Mouse (Mus musculus): Measurements from ENCODE around the gene Gm12845.
A peak's percentile ranks its signal among the peaks of the same experiment; 100 is the strongest.
"Not testable (repeated sequence)": the region's sequence is repeated elsewhere in the genome, so short reads cannot be mapped to it uniquely, and the experiment has no call there.

Gene Gm12845

DNA sequence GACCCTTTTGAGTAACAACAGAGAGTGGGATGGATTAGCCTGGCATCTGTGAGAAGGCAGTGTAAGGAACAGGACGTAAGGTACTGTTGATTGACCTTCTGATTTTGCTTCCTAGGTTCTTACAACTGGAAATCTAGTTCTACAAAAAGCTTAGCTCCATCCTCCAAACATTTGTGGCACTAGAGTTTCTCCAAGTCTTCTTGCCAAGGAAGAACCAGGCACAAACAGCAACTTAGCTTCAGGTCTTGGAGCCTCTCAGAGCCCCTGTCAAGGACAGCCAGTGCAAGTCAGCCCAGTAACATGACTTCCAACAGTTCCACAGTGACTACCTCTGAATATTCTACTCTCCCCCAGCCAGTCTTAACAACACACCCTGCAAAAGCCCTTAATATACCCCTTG is at the start of gene Gm12845:
TSS of gene Gm12845 (plus strand) at position 301 of the 400 bp plus-strand sequence.
- no peak for DNase-seq (ENCODE audit: low read depth)

DNA sequence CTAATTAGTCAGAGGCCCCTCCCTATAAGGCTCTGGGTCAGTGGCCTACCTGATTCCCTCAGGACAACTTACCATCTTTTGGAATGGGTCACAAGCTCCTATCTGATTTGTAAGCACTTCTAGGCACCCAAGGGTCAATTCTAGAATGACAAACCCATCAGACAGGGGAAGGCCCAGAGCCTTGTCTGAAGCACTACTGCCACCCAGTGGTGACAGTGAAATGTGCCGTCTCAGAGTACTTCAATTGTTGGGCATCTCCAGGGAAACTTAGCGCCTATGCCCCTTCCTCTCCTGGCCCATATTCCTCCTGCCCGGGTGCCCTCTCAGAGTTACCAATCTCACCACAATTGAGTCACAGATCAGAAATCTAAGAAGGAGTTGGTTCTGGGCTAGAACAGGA is 47.3 kb upstream of the Gm12845 start:
- DNase-seq (ENCODE audit: low read depth), result peak; percentile 36

DNA sequence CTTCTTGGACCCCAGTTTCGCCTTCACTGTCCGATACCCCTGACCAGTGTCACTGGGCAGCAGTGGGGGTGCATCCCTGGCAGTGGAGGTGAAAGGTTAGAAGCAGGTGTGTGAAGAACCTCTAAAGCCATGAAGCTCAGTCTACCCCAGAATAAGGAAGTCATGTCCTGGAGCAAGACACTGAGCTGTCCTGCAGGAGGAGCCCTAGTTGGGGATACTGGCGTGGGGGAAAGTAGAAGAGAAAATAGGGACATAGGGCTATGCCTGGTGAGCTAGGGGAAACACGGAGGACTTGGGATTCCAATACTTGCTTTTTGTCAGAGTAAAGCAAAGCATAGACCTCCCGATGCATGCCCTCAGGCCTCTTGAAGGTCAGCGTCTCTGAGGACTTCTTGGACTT is 43.2 kb upstream of the Gm12845 start:
- DNase-seq (ENCODE audit: low read depth), result no peak

DNA sequence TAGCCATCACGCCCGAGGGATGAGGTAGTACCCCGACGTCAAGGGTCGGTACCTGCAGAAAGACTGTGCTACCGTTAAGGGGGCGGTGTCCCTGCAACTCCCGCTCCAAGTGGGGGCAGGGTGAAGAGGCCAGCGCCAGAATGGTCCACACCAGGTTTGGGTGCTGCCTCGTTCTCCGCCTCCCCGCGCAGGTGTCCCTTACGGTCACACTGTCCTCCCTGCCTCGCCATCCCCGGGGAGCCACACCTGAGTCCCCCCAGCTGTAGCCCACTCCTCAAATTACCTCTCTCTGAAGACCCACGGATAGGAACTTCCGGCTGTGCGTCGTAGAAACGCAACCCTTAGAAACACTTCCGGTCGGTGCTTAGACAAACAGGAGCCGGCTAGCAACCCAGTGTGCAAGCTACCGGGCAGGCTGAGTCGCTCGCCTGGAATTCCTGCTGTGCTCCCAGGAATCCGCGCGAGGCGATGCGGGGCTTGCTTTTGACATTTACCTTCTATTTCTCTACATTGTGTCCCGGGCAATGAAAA is 42.2 kb upstream of the Gm12845 start, which contains the start of gene Dmap1:
TSS of gene Dmap1 (minus strand) at position 343 of the 531 bp plus-strand sequence.
- peak; percentile 54 for DNase-seq (ENCODE audit: low read depth)

GRCm38 (mm10) chr4:117682463-117682862 is 41.7 kb upstream of the Gm12845 start:
- DNase-seq (ENCODE audit: low read depth), result no peak

DNA sequence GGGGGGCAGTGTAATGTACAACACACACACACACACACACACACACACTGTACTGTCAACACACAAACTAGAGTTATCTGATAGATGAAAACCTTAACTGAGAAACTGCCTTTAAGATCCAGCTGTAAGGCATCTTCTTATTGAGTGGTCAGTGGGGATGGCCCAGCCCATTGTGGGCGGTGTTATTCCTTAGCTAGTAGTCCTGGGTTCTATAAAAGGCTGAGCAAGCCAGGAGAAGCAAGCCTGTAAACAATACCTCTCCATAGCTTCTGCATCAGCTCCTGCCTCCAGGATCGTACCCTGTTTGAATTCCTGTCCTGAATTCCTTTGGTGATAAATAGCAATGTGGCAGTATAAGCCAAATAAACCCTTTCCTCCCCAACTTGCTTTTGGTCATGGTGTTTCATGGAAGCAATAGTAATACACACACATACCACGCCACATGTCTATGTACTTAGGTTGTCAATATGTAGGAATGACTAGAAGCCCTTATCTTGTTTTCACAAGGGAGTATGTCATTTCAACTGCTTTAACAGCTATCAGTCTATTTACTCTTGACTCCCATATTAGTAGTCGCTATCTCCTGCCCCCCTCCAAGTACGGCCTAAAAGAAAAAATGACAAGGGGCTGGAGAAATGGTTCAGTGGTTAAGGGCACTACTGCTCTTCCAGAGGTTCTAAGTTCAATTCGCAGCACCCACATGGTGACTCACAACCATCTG is 41.0 kb upstream of the Gm12845 start:
- DNase-seq (ENCODE audit: low read depth), result no peak

- DNase-seq (ENCODE audit: low read depth), result no peak
Observed at GRCm38 (mm10) chr4:117686354-117686753, 37.9 kb upstream of the Gm12845 start.

- DNase-seq (ENCODE audit: low read depth), result peak; percentile 20
Observed at GRCm38 (mm10) chr4:117705361-117705760, 18.9 kb upstream of the Gm12845 start.

GRCm38 (mm10) chr4:117708780-117709550 is 15.2 kb upstream of the Gm12845 start:
- no peak for DNase-seq (ENCODE audit: low read depth)

DNA sequence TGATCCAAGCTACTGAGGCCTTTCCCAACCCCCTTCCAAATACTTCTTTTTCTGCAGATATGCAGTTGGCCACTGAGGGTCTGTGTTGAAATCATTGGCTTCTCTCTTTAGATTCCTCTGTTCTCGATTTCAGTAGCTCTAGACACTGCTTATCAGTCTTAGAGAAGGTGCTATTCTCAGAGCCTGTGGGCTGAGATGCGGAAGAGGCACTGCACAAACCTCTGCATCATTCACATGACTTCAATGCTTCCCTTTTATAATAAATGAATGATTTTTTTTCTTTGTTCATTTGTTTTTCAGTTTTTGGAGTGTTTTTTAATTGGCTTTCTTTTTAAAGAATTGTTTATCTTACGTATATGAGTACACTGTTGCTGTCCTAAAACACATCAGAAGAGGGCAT is 11.9 kb upstream of the Gm12845 start:
- DNase-seq (ENCODE audit: low read depth), result no peak

GRCm38 (mm10) chr4:117713303-117714098 is 10.7 kb upstream of the Gm12845 start:
- no peak for DNase-seq (ENCODE audit: low read depth)

DNA sequence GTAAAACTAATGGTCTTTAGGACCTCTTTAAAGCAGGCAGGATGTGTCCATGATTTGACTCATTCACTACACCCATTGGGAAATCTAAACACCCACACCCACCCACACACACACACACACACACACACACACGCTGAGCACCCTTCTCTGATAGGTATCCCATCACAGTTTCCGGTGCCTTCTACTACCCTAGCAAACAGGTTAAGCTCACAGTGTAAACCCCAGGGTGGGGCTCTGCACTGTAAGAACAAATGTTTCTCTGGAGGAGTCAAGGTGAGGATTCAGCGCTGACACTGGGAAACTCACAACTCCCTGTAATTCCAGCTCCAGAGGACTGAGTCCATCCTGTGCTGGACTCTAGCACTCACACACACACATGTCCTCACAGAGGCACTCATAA is 7.7 kb downstream of the Gm12845 start:
- DNase-seq (ENCODE audit: low read depth), result no peak

- peak; percentile 1 for DNase-seq (ENCODE audit: low read depth)
Observed at GRCm38 (mm10) chr4:117737559-117737958, 13.3 kb downstream of the Gm12845 start.

DNA sequence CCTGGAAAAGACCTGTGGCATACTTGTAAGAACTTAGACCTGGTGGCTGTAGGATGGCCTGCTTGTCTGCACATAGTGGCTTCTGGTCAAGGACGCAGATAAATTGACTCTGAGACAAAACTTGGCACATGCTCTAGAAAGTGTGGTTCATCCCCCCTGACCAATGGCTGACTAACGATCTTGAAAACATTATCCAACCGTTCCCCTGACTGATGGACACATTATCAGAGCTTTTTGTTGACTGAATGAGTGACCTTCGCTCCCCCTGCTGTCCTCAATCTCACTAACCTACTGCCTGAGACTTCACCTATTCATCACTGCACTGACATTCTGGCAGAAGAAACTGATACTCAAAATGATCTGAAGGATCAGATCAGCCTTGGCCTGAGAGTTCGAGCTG is 28.3 kb downstream of the Gm12845 start:
- DNase-seq (ENCODE audit: low read depth), result not testable (repeated sequence)

GRCm38 (mm10) chr4:117760151-117760550 is 35.9 kb downstream of the Gm12845 start:
- DNase-seq (ENCODE audit: low read depth), result no peak

- DNase-seq (ENCODE audit: low read depth), result no peak
Observed at GRCm38 (mm10) chr4:117765416-117765815, 41.2 kb downstream of the Gm12845 start, which contains the start of gene Klf17. TSS of gene Klf17 (minus strand) at chr4:117765648.

GRCm38 (mm10) chr4:117770935-117771334 is 46.7 kb downstream of the Gm12845 start:
- DNase-seq (ENCODE audit: low read depth), result peak; percentile 36

DNA sequence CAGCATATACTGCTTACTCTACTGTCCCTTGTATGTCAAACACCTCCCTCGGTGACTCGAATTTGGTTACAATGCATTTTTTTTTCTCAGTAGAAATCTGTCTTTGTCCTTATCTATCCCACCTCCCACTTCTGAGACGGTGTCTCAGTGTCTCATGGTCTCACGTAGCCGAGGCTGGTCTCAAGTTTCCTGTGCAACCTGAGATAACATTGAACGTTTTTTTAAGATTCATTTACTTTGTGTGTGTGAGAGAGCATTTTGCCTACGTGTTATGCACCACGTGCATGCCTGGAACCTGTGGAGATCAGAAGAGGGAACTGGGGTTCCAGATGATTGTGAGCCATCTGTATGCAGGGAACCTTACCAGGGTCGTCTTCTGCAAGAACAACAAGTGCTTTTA is 48.7 kb downstream of the Gm12845 start:
- no peak for DNase-seq (ENCODE audit: low read depth)
